Mouse (Mus musculus): ENCODE results near the gene Ttc7. TPM values are rescaled to one million over a fixed set of nuclear protein-coding genes. Genes with fewer than 3 reads are reported as not detected.
A peak's percentile ranks its signal among the peaks of the same experiment; 100 is the strongest.
"Not testable (repeated sequence)": the region's sequence is repeated elsewhere in the genome, so short reads cannot be mapped to it uniquely, and the experiment has no call there.

Ttc7 gene
- polyA plus RNA-seq, 1 experiment from 2014 or later = 9.5 TPM

DNA sequence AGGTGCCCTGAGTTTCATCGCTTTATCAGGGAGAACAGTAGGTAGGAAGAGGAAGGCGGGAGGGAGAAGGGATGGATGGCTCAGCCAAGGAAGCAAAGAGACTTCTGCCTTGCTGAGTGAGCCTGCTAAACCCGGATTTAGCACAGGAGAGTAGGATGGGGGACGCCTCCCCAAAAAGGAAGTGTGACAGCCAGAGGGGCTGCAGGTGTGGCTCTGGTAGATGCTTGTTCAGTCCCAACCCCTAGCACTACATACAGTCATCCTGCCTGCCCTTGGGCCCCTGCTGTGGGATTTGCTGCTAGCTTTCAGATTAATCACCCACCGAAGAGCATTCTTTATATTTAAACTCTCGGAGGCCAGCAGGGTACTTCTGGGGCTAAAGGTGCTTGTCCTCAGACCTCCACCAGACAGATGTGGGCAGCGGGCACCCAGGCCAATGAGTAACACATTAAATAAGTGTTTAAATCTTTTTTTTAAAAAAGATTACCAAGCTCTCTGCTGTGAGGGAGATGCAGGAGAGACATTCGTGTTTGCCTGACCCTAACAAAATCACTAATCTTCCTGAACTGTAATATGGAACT, 4.6 kb downstream of the Ttc7 start:
- 71% methylated on average over 8 of the region's 8 CpGs for WGBS (ENCODE audit: insufficient replicate concordance)
- H3K27me3 ChIP-seq = no peaks in the 10 kb centered on the region

DNA sequence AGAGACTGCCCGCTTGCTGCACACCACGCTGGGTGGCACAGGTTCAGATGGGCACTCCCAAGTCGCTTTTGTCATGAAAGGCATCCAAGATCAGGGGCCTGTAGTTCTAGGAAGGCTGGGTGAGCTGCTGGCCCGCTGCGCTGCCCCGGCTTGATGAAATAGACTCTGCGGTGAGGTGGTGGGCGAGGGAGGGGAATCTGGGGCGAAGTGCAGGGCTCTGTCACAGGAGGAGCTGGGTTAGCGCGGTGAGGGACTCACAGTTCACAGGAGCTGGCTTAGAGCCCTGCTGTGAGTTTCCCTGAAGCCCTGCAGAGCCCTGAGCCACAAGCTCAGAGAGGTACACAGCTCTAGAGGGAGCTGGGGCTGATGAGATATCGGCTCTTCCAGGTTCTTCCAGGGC, 5.4 kb downstream of the Ttc7 start:
- ATAC-seq (ENCODE audit: low read depth) = no peak
- WGBS (ENCODE audit: insufficient replicate concordance) = 63% methylated on average over 12 of the region's 12 CpGs
- Histone ChIP-seq H3K4me3 (replicated peaks) (no peak overlapping the region), H3K36me3 (peaks cover 31% of the 10 kb centered on the region), H3K4me1 (replicated peaks) (peaks cover 49% of the 10 kb centered on the region), H3K27me3 (no peaks in the 10 kb centered on the region), H3K27ac (no peak overlapping the region), H3K4me2 (no peak overlapping the region), H3K9me3 (replicated peaks) (no peaks in the 10 kb centered on the region), H3K9ac (peak overlapping the region; percentile 17; the same call in 1 of the 2 replicates)
- DNase-seq = no peak

More for the DNA sequence above, 4.6 kb downstream of the Ttc7 start:
- no peak overlapping the region for H3K4me3 ChIP-seq (replicated peaks)
- H3K9ac ChIP-seq = no peak overlapping the region
- H3K36me3 ChIP-seq = peaks cover 23% of the 10 kb centered on the region; the same call in 1 of the 2 replicates
- no peak overlapping the region for H3K4me2 ChIP-seq
- DNase-seq (no peak), ATAC-seq (ENCODE audit: low read depth) (no peak)
- H3K4me1 ChIP-seq (replicated peaks) = peaks cover 52% of the 10 kb centered on the region
- no peaks in the 10 kb centered on the region for H3K9me3 ChIP-seq (replicated peaks)
- no peak overlapping the region for H3K27ac ChIP-seq

DNA sequence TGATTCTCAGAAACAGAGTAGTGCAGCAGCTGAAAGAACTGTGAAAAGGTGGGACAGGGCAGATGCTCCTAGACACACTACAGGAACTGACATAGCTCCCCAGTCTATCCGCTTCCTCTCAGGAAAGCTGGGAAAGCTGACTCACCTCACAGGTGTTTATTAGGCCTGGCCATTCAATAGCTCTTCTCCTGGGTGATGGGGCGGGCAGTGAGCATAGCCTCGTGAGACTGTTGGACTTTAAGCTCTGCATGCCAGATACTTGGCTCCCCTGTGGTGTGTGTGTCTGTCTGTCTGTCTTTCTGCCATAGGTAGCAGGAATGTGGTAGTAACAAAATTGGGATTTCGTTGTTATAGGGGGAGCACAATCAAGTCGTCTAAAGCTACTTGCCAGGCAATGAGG, 6.7 kb downstream of the Ttc7 start:
- ATAC-seq (ENCODE audit: low read depth) = no peak
- WGBS (ENCODE audit: insufficient replicate concordance) = 77% methylated on average over 5 of the region's 5 CpGs
- no peak for DNase-seq
- Histone ChIP-seq H3K4me3 (replicated peaks) (no peak overlapping the region), H3K4me1 (replicated peaks) (peaks cover 39% of the 10 kb centered on the region), H3K36me3 (peaks cover 43% of the 10 kb centered on the region), H3K27me3 (no peaks in the 10 kb centered on the region), H3K4me2 (no peak overlapping the region), H3K9me3 (replicated peaks) (no peaks in the 10 kb centered on the region), H3K27ac (no peak overlapping the region), H3K9ac (no peak overlapping the region)

DNA sequence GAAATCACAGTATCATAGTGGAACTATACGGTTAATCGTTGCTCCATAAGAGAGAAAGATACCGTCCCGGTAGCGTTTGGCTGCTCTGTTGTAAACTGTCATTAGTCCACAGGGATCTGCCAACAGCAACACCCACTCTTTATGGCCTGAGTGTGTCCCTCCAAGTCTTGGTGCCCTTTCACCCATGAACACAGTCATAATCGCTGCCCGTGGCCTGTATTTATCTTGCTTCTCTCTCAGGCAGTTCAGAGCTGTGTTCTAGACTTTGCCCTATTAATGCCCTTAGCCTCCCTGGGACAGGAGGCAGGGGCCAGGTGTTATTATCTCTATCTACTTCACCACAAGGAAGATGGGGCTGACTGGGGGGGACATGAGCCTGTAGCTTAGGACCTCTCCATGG, 8.4 kb downstream of the Ttc7 start:
- no peak for DNase-seq

DNA sequence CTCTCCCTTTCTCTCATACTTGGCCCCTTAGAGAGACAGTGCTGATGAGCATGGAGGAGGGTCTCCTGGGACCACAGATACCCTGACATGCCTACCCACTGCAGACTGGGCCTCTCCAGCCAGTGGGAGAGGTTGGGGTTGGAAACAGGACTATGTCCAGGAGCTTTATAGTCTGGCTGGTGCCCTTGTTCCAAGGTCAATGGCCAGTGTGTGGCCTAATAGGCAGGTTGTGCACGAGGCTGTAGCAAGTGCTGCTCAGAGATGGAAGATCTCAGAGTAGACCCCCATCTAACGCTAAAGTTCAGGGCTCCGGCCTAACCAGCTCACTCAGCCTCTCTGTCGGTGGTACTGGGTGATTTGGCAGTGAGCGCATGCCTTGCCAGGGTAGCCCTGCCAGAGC, 9.1 kb downstream of the Ttc7 start:
- peaks cover 65% of the 10 kb centered on the region for H3K36me3 ChIP-seq
- H3K27ac ChIP-seq = no peak overlapping the region
- H3K4me2 ChIP-seq = no peak overlapping the region
- H3K27me3 ChIP-seq = no peaks in the 10 kb centered on the region
- ATAC-seq (ENCODE audit: low read depth) (no peak), DNase-seq (no peak)
- no peaks in the 10 kb centered on the region for H3K9me3 ChIP-seq (replicated peaks)
- H3K4me1 ChIP-seq (replicated peaks) = peaks cover 26% of the 10 kb centered on the region
- H3K4me3 ChIP-seq (replicated peaks) = no peak overlapping the region
- WGBS (ENCODE audit: insufficient replicate concordance) = 79% methylated on average over 5 of the region's 5 CpGs
- H3K9ac ChIP-seq = no peak overlapping the region

More for the DNA sequence above, 8.4 kb downstream of the Ttc7 start:
- no peak overlapping the region for H3K4me2 ChIP-seq
- peaks cover 60% of the 10 kb centered on the region for H3K36me3 ChIP-seq
- no peak overlapping the region for H3K27ac ChIP-seq
- H3K9ac ChIP-seq = no peak overlapping the region
- whole genome bisulfite sequencing (ENCODE audit: insufficient replicate concordance) = 75% methylated on average over 7 of the region's 7 CpGs
- H3K4me3 ChIP-seq (replicated peaks) = no peak overlapping the region
- peaks cover 33% of the 10 kb centered on the region for H3K4me1 ChIP-seq (replicated peaks)
- H3K9me3 ChIP-seq (replicated peaks) = no peaks in the 10 kb centered on the region
- no peak for ATAC-seq (ENCODE audit: low read depth)
- no peaks in the 10 kb centered on the region for H3K27me3 ChIP-seq

DNA sequence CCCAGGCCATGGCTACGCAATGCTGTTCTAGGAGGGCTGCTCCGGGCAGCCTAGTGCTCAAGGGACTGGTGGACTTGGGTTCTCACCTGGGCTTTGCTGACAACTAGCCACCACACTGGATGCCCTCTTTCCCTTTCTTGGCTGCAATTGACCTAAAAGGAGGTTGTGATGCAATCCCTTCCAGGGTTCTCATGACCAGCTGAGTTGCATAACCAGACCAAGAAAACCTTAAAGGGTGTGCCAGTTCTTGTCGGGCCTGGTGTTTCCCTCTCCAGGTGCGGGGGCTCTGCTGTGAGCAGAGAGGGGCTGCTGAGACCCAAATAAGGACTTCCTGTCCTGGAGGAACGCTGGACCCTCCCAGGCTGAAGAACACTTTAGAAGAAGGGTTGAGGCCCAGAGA, 10.4 kb downstream of the Ttc7 start:
- H3K36me3 ChIP-seq = peaks cover 65% of the 10 kb centered on the region
- no peak for DNase-seq
- WGBS (ENCODE audit: insufficient replicate concordance) = 75% methylated on average over 5 of the region's 5 CpGs

DNA sequence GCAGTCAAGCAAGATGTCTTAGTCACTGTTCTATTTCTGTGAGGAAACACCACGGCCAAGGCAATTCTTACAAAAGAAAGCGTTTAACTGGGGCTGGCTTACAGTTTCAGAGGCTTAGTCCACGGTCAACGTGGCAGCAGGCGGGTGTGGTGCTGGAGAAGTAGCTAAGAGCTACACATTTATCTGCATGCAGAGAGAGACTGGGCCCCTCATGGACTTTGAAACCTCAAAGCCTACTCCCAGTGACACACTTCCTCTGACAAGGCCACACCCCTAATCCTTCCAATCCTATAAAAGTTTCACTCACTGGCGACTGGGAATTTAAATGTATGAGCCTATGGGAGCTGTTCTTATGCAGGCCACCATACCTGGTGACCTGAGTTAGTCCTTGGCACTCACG, 13.1 kb downstream of the Ttc7 start:
- Histone ChIP-seq H3K27ac (no peak overlapping the region), H3K36me3 (peaks cover 62% of the 10 kb centered on the region), H3K27me3 (no peaks in the 10 kb centered on the region), H3K4me3 (replicated peaks) (no peak overlapping the region), H3K4me1 (replicated peaks) (peaks cover 35% of the 10 kb centered on the region), H3K4me2 (no peak overlapping the region), H3K9me3 (replicated peaks) (no peaks in the 10 kb centered on the region), H3K9ac (no peak overlapping the region)
- peak; percentile 56; the same call in 1 of the 2 replicates for ATAC-seq (ENCODE audit: low read depth)
- DNase-seq = no peak
- WGBS (ENCODE audit: insufficient replicate concordance) = 52% methylated on average over 7 of the region's 7 CpGs

More for the DNA sequence above, 10.4 kb downstream of the Ttc7 start:
- Histone ChIP-seq H3K4me2 (no peak overlapping the region), H3K27me3 (no peaks in the 10 kb centered on the region), H3K27ac (no peak overlapping the region), H3K9ac (no peak overlapping the region), H3K4me1 (replicated peaks) (peaks cover 21% of the 10 kb centered on the region), H3K9me3 (replicated peaks) (no peaks in the 10 kb centered on the region), H3K4me3 (replicated peaks) (no peak overlapping the region)
- no peak for ATAC-seq (ENCODE audit: low read depth)

DNA sequence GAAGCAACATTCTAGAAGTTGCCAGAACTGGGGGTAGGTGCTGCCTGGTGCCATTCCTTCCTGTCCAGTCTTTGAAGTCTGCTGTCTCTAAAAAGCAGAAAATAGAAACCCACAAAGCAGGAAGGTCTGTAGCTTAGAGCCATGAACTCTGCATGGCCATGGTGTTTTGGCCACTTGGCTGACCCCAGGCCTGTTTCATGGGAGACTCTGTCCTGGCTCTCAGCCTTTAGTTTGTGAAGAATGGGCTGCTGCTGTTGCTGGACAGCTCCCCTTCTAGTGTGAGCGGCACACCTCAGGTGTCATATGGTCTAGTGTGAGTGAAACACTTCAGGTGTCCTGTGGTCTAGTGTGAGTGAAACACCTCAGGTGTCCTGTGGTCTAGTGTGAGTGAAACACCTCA, 14.0 kb downstream of the Ttc7 start:
- H3K27ac ChIP-seq; H3K4me2 ChIP-seq; H3K9ac ChIP-seq; H3K9me3 ChIP-seq (replicated peaks); H3K27me3 ChIP-seq; DNase-seq; H3K4me3 ChIP-seq (replicated peaks); ATAC-seq (ENCODE audit: low read depth): not testable (repeated sequence)
- H3K4me1 ChIP-seq (replicated peaks) = peaks cover 30% of the 10 kb centered on the region
- H3K36me3 ChIP-seq = peaks cover 53% of the 10 kb centered on the region
- WGBS (ENCODE audit: insufficient replicate concordance) = 89% methylated on average over 1 of the region's 1 CpGs

DNA sequence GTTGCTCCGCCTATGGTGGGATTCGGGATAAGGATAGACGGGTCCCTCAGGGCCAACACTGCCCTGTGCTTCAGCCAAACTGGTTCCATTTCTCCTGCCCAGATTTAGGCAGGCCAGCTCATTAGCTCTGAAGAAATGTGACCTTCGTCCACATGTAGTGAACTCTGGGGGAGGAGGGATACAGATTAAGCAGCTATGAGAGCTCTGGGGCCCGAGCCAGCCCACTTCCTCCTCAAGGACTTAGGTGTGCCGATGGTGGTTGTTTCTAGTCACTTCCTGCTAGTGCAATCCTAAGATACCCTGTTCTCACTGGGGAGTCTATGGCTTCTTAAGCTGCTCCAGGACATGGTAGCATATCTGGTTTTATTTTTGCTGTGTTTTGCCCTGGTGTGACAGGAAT, 16.3 kb downstream of the Ttc7 start:
- no peak for DNase-seq
- Histone ChIP-seq H3K9me3 (replicated peaks) (no peaks in the 10 kb centered on the region), H3K36me3 (peaks cover 32% of the 10 kb centered on the region), H3K4me1 (replicated peaks) (peaks cover 47% of the 10 kb centered on the region), H3K9ac (no peak overlapping the region), H3K4me2 (no peak overlapping the region), H3K27ac (no peak overlapping the region), H3K4me3 (replicated peaks) (no peak overlapping the region), H3K27me3 (no peaks in the 10 kb centered on the region)
- 35% methylated on average over 6 of the region's 6 CpGs for WGBS (ENCODE audit: insufficient replicate concordance)
- ATAC-seq (ENCODE audit: low read depth) = no peak

DNA sequence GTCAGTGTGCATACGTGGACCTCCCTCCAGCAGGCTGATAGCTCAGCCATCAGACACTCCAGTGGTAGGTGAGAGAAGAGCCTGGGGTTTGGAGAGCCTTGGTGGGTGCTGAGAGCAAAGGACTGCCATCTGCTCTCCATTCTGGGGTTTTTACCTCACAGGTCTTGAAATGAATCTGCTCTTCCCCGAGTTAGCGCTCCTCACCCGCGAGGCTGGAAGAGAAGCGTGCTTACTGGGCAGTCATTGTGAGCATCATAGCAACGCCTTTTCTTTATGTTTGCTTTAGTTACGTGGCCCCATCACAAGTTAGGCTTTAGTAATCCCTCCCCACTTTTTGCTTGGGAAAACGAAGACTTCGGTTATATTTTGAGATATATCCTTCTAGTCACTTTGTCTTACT, 17.7 kb downstream of the Ttc7 start:
- ATAC-seq (ENCODE audit: low read depth) (no peak), DNase-seq (no peak)
- H3K27me3 ChIP-seq = no peaks in the 10 kb centered on the region
- H3K9me3 ChIP-seq (replicated peaks) = no peaks in the 10 kb centered on the region
- peaks cover 51% of the 10 kb centered on the region for H3K4me1 ChIP-seq (replicated peaks)
- no peak overlapping the region for H3K27ac ChIP-seq
- H3K4me3 ChIP-seq (replicated peaks) = no peak overlapping the region
- H3K4me2 ChIP-seq = no peak overlapping the region
- H3K9ac ChIP-seq = no peak overlapping the region
- peaks cover 18% of the 10 kb centered on the region for H3K36me3 ChIP-seq
- 81% methylated on average over 10 of the region's 10 CpGs for WGBS (ENCODE audit: insufficient replicate concordance)

DNA sequence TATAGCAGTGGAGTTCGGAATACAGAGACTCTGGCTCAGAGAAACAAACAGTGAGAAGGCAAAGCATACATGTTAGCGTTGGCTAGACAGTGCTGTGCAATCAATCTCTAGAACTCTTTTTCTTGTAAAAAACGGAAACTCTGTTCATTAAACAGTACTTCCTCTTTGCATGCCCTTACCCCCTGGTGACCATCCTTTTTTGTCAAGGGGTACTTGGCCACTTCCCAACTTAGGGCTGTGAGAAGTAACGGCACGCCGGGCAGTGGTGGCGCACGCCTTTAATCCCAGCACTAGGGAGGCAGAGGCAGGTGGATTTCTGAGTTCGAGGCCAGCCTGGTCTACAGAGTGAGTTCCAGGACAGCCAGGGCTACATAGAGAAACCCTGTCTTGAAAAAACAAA, 18.9 kb downstream of the Ttc7 start:
- not testable (repeated sequence) for H3K4me2 ChIP-seq; H3K36me3 ChIP-seq; H3K9ac ChIP-seq; H3K27me3 ChIP-seq; H3K27ac ChIP-seq; H3K4me3 ChIP-seq (replicated peaks); DNase-seq; H3K9me3 ChIP-seq (replicated peaks); ATAC-seq (ENCODE audit: low read depth)
- 54% methylated on average over 9 of the region's 9 CpGs for WGBS (ENCODE audit: insufficient replicate concordance)
- H3K4me1 ChIP-seq (replicated peaks) = peaks cover 44% of the 10 kb centered on the region

Measured in liver, embryonic 13.5 days (tissue).